Mouse (Mus musculus) intestine, postnatal 0 days (tissue): Measurements from ENCODE around the gene Iqsec1. TPM values are rescaled to one million over a fixed set of nuclear protein-coding genes. Genes with fewer than 3 reads are reported as not detected.
A peak's percentile ranks its signal among the peaks of the same experiment; 100 is the strongest.

ENCODE experiments used
- ATAC-seq: fragments of 200-750 bp; cut with Nextera tagmentation; 2 replicates; pipeline ENCODE4 v1.8.0; 2017; ENCODE audit warnings: mild to moderate bottlenecking, moderate TSS enrichment, moderate library complexity
- H3K27ac ChIP-seq: fragments of 300-500 bp; sonication (generic); 2 replicates; pipeline ENCODE4 v1.5.1; 2014; ENCODE audit warnings: mild to moderate bottlenecking, low read depth, low read length, moderate library complexity
- H3K27me3 ChIP-seq: fragments of 300-500 bp; sonication (generic); replicated peaks from 2 replicates; pipeline ENCODE4 v1.6.1; 2014; ENCODE audit warnings: low read length, mixed read lengths; ENCODE audit not compliant: control insufficient read depth, insufficient read depth
- H3K36me3 ChIP-seq: fragments of 300-500 bp; sonication (generic); 2 replicates; pipeline ENCODE4 v1.6.1; 2014; ENCODE audit warnings: mild to moderate bottlenecking, moderate library complexity; ENCODE audit not compliant: control insufficient read depth, insufficient read depth
- H3K4me1 ChIP-seq: fragments of 300-500 bp; sonication (generic); replicated peaks from 2 replicates; pipeline ENCODE4 v1.6.1; 2014; ENCODE audit warnings: antibody characterized with exemption, low read length, mixed read lengths; ENCODE audit not compliant: control insufficient read depth, insufficient read depth
- H3K4me2 ChIP-seq: fragments of 300-500 bp; sonication (generic); replicated peaks from 2 replicates; pipeline ENCODE4 v1.6.1; 2014; ENCODE audit warnings: low read depth, mild to moderate bottlenecking, moderate library complexity
- H3K4me3 ChIP-seq: fragments of 300-500 bp; sonication (generic); 2 replicates; pipeline ENCODE4 v1.5.1; 2014; ENCODE audit warnings: low read depth, low read length
- H3K9ac ChIP-seq: fragments of 300-500 bp; sonication (generic); 2 replicates; pipeline ENCODE4 v1.6.1; 2014; ENCODE audit warnings: mild to moderate bottlenecking, low read depth, low read length
- H3K9me3 ChIP-seq: fragments of 300-500 bp; sonication (generic); 2 replicates; pipeline ENCODE4 v1.6.1; 2016; ENCODE audit warnings: mixed run types; ENCODE audit not compliant: control insufficient read depth
- CTCF ChIP-seq: sonication (generic); IDR thresholded peaks from 2 replicates; pipeline ENCODE4 v1.5.1; 2016; ENCODE audit warnings: low read depth, mild to moderate bottlenecking, control low read depth, antibody characterized with exemption, moderate library complexity
- WGBS: fragments of 180-500 bp; shearing (Covaris S2); extraction: QIAGEN DNeasy Blood & Tissue Kit; methylation state at CpG from one replicate; pipeline ENCODE4 v1.1.7; 2014; 5-methylcytosine and 5-hydroxymethylcytosine counted together
- polyA plus RNA-seq: library from polyadenylated mRNA; unstranded; fragments of >200 nt; fragmentation: Nextera tagmentation; extraction: Ambion mirVana; gene quantifications from 2 replicates; pipeline ENCODE4 v1.2.1, GENCODE M21; 2015

Iqsec1 gene
- polyA plus RNA-seq, 1 experiment from 2014 or later = 7.0 TPM

- Histone ChIP-seq H3K36me3 (no peaks in the 10 kb centered on the region), H3K9ac (no peak overlapping the region), H3K9me3 (no peaks in the 10 kb centered on the region), H3K27me3 (no peaks in the 10 kb centered on the region), H3K27ac (no peak overlapping the region), H3K4me2 (no peak overlapping the region), H3K4me1 (no peaks in the 10 kb centered on the region), H3K4me3 (no peak overlapping the region)
- no peak for TF ChIP-seq CTCF
- peak; percentile 95 for ATAC-seq
- WGBS = 29% methylated on average over 2 of the region's 2 CpGs
Observed at GRCm38 (mm10) chr6:90945560-90946230, 42.8 kb downstream of the Iqsec1 start.

DNA sequence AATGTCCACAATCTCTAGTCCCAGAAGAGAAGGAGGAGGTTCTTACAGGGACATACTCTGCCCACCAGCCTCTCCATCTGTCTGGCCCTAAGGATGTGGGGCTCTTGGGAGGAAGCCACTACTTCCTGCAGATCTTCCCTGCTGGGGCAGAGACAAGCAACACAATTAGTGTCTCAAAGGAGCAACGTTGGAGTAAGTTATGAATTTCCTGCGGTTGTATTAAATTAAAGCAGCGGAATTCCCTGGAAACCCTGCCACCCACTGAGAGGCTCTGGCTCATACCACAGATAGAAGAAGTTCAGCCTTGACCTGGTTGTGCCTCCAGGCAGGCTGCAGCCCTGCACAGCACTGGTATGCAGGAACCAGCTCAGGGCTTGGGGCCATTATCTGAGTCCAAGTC lies 47.2 kb downstream of the Iqsec1 start:
- Histone ChIP-seq H3K4me2 (no peak overlapping the region), H3K9ac (no peak overlapping the region), H3K27me3 (no peaks in the 10 kb centered on the region), H3K4me3 (no peak overlapping the region), H3K9me3 (no peaks in the 10 kb centered on the region), H3K27ac (no peak overlapping the region), H3K36me3 (no peaks in the 10 kb centered on the region), H3K4me1 (no peaks in the 10 kb centered on the region)
- WGBS = 49% methylated on average over 3 of the region's 3 CpGs
- ATAC-seq = no peak
- TF ChIP-seq CTCF = no peak

DNA sequence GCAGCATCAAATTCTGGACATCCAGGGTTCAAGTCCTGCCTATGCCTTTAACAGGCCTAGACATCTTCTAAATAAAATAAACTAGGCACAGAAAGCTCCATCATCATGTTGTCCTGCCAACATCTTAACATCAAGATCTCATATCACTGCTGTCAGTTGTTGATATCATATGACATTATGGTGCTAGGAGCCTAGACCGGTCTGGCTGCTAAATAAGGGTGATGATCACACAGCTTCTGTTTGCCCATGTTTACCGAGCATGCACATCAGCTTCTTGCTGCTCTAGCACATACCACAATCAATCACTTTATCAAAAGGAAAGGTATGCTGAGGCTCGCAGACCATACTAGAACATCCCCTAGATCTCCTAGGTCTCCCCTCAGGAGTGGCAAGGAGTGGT lies 54.8 kb downstream of the Iqsec1 start:
- no peak overlapping the region for H3K4me3 ChIP-seq
- H3K36me3 ChIP-seq = no peaks in the 10 kb centered on the region
- no peaks in the 10 kb centered on the region for H3K27me3 ChIP-seq
- H3K27ac ChIP-seq = no peak overlapping the region
- no peak overlapping the region for H3K9ac ChIP-seq
- H3K4me2 ChIP-seq = no peak overlapping the region
- H3K4me1 ChIP-seq = no peaks in the 10 kb centered on the region
- WGBS = 88% methylated on average over 3 of the region's 3 CpGs
- H3K9me3 ChIP-seq = no peaks in the 10 kb centered on the region
- ATAC-seq = no peak
- TF ChIP-seq CTCF = no peak

- no peaks in the 10 kb centered on the region for H3K9me3 ChIP-seq
- H3K4me2 ChIP-seq = no peak overlapping the region
- no peak for TF ChIP-seq CTCF
- 73% methylated on average over 2 of the region's 2 CpGs for WGBS
- no peak overlapping the region for H3K9ac ChIP-seq
- no peaks in the 10 kb centered on the region for H3K27me3 ChIP-seq
- 0 out of 2 replicates have a peak, but pooled peaks cover 4% of the 10 kb centered on the region for H3K4me1 ChIP-seq
- H3K27ac ChIP-seq = no peak overlapping the region
- H3K4me3 ChIP-seq = no peak overlapping the region
- ATAC-seq = peak; percentile 41; the same call in 1 of the 2 replicates
- no peaks in the 10 kb centered on the region for H3K36me3 ChIP-seq
Observed at GRCm38 (mm10) chr6:90928806-90929205, 59.7 kb downstream of the Iqsec1 start.

GRCm38 (mm10) chr6:90925472-90925871 lies 63.0 kb downstream of the Iqsec1 start:
- no peak for ATAC-seq
- H3K9me3 ChIP-seq = no peaks in the 10 kb centered on the region
- 74% methylated on average over 3 of the region's 3 CpGs for WGBS
- H3K9ac ChIP-seq = no peak overlapping the region
- H3K27me3 ChIP-seq = no peaks in the 10 kb centered on the region
- no peak overlapping the region for H3K27ac ChIP-seq
- TF ChIP-seq CTCF = no peak
- H3K4me1 ChIP-seq = 0 out of 2 replicates have a peak, but pooled peaks cover 7% of the 10 kb centered on the region
- no peaks in the 10 kb centered on the region for H3K36me3 ChIP-seq
- H3K4me2 ChIP-seq = no peak overlapping the region
- no peak overlapping the region for H3K4me3 ChIP-seq

- ATAC-seq = no peak
- Histone ChIP-seq H3K36me3 (no peaks in the 10 kb centered on the region), H3K4me3 (no peak overlapping the region), H3K4me2 (no peak overlapping the region), H3K27me3 (no peaks in the 10 kb centered on the region), H3K9ac (no peak overlapping the region), H3K9me3 (no peaks in the 10 kb centered on the region), H3K27ac (no peak overlapping the region), H3K4me1 (0 out of 2 replicates have a peak, but pooled peaks cover 7% of the 10 kb centered on the region)
- WGBS = 86% methylated on average over 3 of the region's 3 CpGs
- TF ChIP-seq CTCF = no peak
Observed at GRCm38 (mm10) chr6:90924796-90925195, 63.7 kb downstream of the Iqsec1 start.
